Mouse (Mus musculus) hindbrain, embryonic 12.5 days (tissue): ENCODE results near the gene Gm9117. TPM values are rescaled to one million over a fixed set of nuclear protein-coding genes. Genes with fewer than 3 reads are reported as not detected.
"Not testable (repeated sequence)": the region's sequence is repeated elsewhere in the genome, so short reads cannot be mapped to it uniquely, and the experiment has no call there.

Experiments
- ATAC-seq: fragments of 200-750 bp; cut with Nextera tagmentation; 2 replicates; pipeline ENCODE4 v1.8.0; 2017; ENCODE audit warnings: moderate TSS enrichment; ENCODE audit not compliant: low FRiP score
- H3K27ac ChIP-seq: fragments of 300-500 bp; sonication (generic); 2 replicates; pipeline ENCODE4 v1.5.1; 2016; ENCODE audit warnings: mild to moderate bottlenecking
- H3K27me3 ChIP-seq: fragments of 300-500 bp; sonication (generic); 2 replicates; pipeline ENCODE4 v1.6.1; 2016; ENCODE audit warnings: mild to moderate bottlenecking
- H3K36me3 ChIP-seq: fragments of 300-500 bp; sonication (generic); 2 replicates; pipeline ENCODE4 v1.6.1; 2016; ENCODE audit warnings: mild to moderate bottlenecking
- H3K4me1 ChIP-seq: fragments of 300-500 bp; sonication (generic); 2 replicates; pipeline ENCODE4 v1.6.1; 2016
- H3K4me2 ChIP-seq: fragments of 300-500 bp; sonication (generic); replicated peaks from 2 replicates; pipeline ENCODE4 v1.6.1; 2016; ENCODE audit warnings: mild to moderate bottlenecking
- H3K4me3 ChIP-seq: fragments of 300-500 bp; sonication (generic); 2 replicates; pipeline ENCODE4 v1.5.1; 2016; ENCODE audit warnings: mild to moderate bottlenecking
- H3K9ac ChIP-seq: fragments of 300-500 bp; sonication (generic); 2 replicates; pipeline ENCODE4 v1.6.1; 2016; ENCODE audit warnings: mild to moderate bottlenecking, moderate library complexity
- H3K9me3 ChIP-seq: fragments of 300-500 bp; sonication (generic); replicated peaks from 2 replicates; pipeline ENCODE4 v1.6.1; 2016; ENCODE audit warnings: mild to moderate bottlenecking
- WGBS: fragments of 180-500 bp; shearing (Covaris S2); methylation state at CpG from one replicate; pipeline ENCODE4 v1.1.7; 2016; 5-methylcytosine and 5-hydroxymethylcytosine counted together
- polyA plus RNA-seq: library from polyadenylated mRNA; unstranded; fragments of >200 nt; fragmentation: Nextera tagmentation; extraction: Ambion mirVana; gene quantifications from 2 replicates; pipeline ENCODE4 v1.2.1, GENCODE M21; 2016

The Gm9117 gene
- not detected in 2 replicates for polyA plus RNA-seq

DNA sequence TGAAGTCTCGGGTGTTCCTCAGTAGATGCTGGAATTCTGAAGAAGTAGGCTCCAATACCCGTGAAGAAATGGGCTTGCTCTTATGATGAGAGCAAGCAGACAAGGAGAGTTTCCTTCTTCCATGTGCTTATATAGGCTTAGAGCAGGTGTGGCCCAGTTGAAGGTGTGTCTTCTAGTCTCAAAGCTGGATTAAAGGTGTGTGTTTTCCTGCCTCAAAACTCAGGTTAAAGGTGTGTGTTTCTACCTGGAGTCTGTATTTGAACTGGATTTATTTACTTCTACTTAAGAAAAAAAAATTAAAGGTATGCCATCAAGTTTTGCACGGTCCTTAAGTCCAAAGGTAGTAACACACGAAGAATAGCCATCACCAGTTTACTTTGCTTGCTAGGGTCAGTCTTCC is at the start of gene Gm9117:
Gm9117 (minus strand) TSS at position 101 of the 400 bp plus-strand sequence.
- H3K27ac ChIP-seq, H3K27me3 ChIP-seq, H3K4me1 ChIP-seq, H3K4me3 ChIP-seq, H3K36me3 ChIP-seq, H3K9ac ChIP-seq, ATAC-seq, H3K4me2 ChIP-seq, H3K9me3 ChIP-seq: not testable (repeated sequence)
- 85% methylated on average over 4 of the region's 4 CpGs for WGBS

DNA sequence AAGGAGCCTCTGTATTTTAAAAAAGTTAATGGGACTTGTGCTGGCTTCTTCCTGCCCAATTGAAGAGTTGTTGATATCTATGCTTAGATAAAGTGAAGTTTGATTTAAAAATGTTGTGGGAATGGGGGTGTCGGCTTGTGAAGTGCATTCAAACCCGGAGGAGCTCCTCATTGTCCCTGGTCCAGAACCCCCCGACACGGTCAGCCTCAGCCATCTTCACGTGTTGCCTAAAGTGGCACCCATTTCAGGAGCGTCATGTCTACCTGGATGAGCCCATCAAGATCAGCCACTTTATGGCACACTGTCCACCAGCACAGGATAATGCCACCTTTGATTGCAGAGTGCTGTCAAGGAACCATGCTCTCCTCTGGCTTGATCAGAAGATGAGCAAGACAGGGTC is 25.6 kb upstream of the Gm9117 start:
- not testable (repeated sequence) for H3K27me3 ChIP-seq, H3K27ac ChIP-seq, H3K4me1 ChIP-seq, H3K36me3 ChIP-seq, H3K4me2 ChIP-seq, ATAC-seq, H3K9ac ChIP-seq, H3K4me3 ChIP-seq, H3K9me3 ChIP-seq
- 89% methylated on average over 6 of the region's 6 CpGs for WGBS

DNA sequence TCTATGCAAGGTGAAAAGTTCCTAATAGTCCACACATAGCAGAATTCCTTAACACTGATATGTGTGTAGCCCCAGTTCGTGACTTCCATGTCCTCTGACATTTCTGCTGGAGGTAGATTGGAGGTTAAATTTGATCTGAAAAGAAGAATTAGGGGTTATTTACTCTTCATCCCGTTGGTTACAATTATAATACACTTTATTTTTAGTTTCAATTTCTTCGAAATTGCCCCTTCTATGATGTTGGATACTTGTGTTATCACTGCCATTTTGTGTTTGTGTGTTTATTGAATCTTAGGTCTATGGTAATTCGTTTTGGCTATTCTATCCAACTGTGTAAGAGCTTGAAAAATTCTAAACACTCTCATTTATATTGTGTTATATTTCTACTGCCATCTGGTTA is 17.9 kb upstream of the Gm9117 start, which contains the start of gene Tdpoz5:
Tdpoz5 (minus strand) TSS at position 101 of the 400 bp plus-strand sequence.
- H3K4me2 ChIP-seq, H3K9me3 ChIP-seq, H3K36me3 ChIP-seq, ATAC-seq, H3K4me1 ChIP-seq, H3K4me3 ChIP-seq, H3K27me3 ChIP-seq, H3K27ac ChIP-seq, H3K9ac ChIP-seq: not testable (repeated sequence)
- 86% methylated on average over 3 of the region's 4 CpGs for WGBS

DNA sequence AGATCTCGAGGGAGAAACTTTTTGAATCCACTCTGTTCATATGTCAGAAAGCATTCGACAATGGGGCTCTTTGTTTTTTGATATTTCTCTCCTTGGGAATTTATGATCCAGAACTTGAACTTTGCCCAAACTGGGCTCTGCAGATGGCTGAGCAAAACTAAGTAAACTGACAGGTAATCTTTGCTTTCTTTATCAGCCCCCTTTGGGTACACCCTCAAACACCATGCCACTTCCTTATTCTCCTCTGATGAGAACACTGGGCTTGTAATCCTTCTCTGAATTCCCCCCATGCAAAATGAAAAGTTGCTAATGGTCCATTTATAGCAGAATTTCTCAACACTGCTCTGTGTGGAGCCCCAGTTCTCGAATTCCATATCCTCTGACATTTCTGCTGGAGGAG is 5.0 kb downstream of the Gm9117 start:
- H3K27ac ChIP-seq, H3K9me3 ChIP-seq, H3K4me2 ChIP-seq, ATAC-seq, H3K36me3 ChIP-seq, H3K9ac ChIP-seq, H3K4me3 ChIP-seq, H3K4me1 ChIP-seq, H3K27me3 ChIP-seq: not testable (repeated sequence)
- WGBS = no CpG with 5 or more reads among the region's 3 CpGs

Other genes starting within 250 kb of the Gm9117 start
- gene Gm5773, start 170.5 kb downstream of the Gm9117 start, polyA plus RNA-seq = not detected in 2 replicates
- not detected in 2 replicates for gene Tdpoz4, start 147.1 kb downstream of the Gm9117 start, polyA plus RNA-seq
- gene Tdpoz3, start 117.5 kb downstream of the Gm9117 start, polyA plus RNA-seq = not detected in 2 replicates
- not detected in 2 replicates for gene Tdpoz5, start 17.8 kb upstream of the Gm9117 start, polyA plus RNA-seq
- gene Gm9125, start 111.3 kb upstream of the Gm9117 start, polyA plus RNA-seq = not detected in 2 replicates
- gene Gm10697, start 129.1 kb upstream of the Gm9117 start, polyA plus RNA-seq = not detected in 2 replicates
- not detected in 2 replicates for gene Gm10696, start 234.7 kb upstream of the Gm9117 start, polyA plus RNA-seq